Mouse (Mus musculus) CD4-positive, CD25-positive, alpha-beta regulatory T cell, adult 4 months (primary cell): Measurements from ENCODE around the gene Bptf. TPM values are rescaled to one million over a fixed set of nuclear protein-coding genes. Genes with fewer than 3 reads are reported as not detected.
"Not testable (repeated sequence)": the region's sequence is repeated elsewhere in the genome, so short reads cannot be mapped to it uniquely, and the experiment has no call there.

Experiments used
- ATAC-seq: one replicate; pipeline ENCODE4 v1.8.0; 2017
- polyA plus RNA-seq, 2 experiments: library from polyadenylated mRNA; unstranded; fragments of 100-300 nt; shearing (Covaris generic); gene quantifications; one replicate each; pipeline ENCODE4 v1.2.1; 2017

The Bptf gene
- polyA plus RNA-seq, 2 experiments from 2014 or later: 78.0 to 83.2 TPM

GRCm38 (mm10) chr11:107016893-107017292 is 115.0 kb downstream of the Bptf start:
- ATAC-seq: no peak

GRCm38 (mm10) chr11:107015535-107016187 is 116.3 kb downstream of the Bptf start:
- ATAC-seq: not testable (repeated sequence)

- no peak for ATAC-seq
Observed at GRCm38 (mm10) chr11:107014597-107015309, 117.2 kb downstream of the Bptf start.

GRCm38 (mm10) chr11:107014020-107014585 is 117.8 kb downstream of the Bptf start:
- ATAC-seq: no peak

- ATAC-seq: peak; percentile 90
Observed at GRCm38 (mm10) chr11:107012324-107013017, 119.5 kb downstream of the Bptf start.

- ATAC-seq: peak; percentile 53
Observed at GRCm38 (mm10) chr11:107011669-107012323, 120.1 kb downstream of the Bptf start.

DNA sequence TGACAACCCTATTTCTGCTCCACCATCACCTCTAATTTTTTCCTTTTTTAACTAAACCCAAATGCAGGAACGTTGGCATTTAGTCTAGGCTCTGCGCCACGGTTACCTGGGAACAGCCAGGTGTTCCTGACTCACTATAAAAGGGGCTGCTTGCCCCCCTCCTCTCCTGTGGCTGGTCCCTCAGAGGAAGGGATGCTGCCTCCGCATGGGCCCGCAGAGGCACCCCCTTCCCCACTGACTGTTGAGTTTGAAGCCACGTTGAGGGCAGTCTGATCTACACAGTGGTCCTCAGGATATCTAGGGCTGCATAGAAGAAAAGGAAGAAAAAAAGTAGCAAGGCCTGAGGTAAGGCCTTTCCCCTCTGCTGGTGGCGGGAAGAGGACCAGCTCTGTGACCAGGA is 120.8 kb downstream of the Bptf start:
- ATAC-seq: no peak

DNA sequence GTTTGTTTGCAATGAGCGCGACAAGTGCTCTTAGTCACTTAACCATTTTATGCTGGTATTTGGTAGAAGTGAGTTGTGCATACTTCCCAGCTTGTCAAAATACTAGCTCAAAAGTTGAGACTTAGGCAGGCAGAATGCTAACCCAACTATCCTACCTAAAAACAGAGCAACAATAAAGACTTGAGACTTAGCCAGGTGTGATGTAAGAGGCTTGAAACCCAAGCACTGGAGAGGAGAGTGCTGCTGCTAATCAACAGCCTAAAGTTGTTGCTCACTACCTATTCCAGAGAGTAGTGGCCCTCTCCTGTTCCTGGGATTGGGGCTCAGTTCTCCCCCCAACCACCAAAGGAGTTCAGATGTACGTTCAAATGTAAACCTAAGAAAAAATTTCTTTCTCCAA is 121.5 kb downstream of the Bptf start:
- ATAC-seq: no peak

GRCm38 (mm10) chr11:107005538-107005937 is 126.4 kb downstream of the Bptf start:
- ATAC-seq: no peak

GRCm38 (mm10) chr11:107001760-107002675 is 129.9 kb downstream of the Bptf start:
- ATAC-seq: no peak

- no peak for ATAC-seq
Observed at GRCm38 (mm10) chr11:106999949-107000513, 131.9 kb downstream of the Bptf start.

GRCm38 (mm10) chr11:106999151-106999948 is 132.6 kb downstream of the Bptf start, which contains the start of gene Kpna2:
Gene Kpna2, minus strand, starts transcription at chr11:106999541.
- peak; percentile 94 for ATAC-seq

DNA sequence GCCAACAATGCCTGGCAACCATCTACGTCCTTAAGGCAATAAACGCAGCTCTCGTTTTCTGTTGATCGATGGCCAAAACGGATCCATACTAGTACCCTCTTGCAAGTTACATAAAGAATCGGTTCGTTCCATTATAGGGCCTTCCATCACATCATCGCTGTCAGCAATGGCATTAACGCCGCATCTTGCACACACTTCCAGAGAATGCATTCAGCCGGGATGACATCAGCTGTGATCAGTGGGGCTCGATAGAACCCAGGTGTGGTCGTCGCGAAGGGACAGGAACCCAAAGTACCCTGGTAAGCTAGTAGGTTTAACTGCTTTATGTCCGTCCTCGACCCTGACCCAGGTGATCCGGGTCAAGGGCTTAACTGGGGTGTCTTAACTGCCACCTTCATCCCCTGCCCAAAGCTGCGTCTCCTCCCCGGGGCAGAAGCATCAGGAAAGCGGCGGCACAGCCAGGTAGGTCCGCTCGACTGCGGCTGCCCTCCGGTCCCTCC is 133.2 kb downstream of the Bptf start:
- ATAC-seq: peak; percentile 18

DNA sequence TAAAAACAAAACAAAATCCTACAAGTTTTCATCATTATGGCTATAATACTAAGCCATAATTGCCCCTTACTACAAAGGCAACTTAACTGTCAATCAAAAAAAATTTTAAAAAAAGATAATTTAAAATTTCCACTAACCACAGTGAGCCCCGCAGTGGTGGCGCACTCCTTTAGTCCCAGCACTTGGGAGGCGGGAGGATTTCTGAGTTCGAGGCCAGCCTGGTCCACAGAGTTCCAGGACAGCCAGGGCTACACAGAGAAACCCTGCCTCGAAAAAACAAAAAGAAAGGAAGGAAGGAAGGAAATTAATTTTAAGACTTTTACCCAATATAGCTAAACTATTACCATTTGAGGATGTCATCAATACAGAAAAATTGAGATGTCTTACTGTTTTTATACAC is 134.0 kb downstream of the Bptf start:
- ATAC-seq: no peak

DNA sequence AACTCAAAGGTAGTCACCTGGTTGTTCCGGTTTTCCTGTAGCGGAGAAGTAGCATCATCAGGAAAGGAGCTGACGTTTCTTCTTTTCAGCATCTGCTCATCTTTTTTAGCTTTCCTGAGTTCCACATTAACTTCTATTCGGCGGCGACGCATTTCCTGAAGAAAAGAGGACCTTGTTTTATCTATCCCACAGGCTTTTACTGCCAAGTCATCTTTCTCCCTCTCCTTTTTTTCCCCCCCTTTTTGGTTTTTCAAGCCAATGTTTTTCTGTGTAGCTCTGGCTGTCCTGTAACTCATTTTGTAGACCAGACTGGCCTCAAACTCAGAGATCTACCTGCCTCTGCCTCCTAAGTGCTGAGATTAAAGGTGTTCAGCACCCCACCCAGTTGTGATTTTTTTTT is 135.4 kb downstream of the Bptf start:
- ATAC-seq: not testable (repeated sequence)

DNA sequence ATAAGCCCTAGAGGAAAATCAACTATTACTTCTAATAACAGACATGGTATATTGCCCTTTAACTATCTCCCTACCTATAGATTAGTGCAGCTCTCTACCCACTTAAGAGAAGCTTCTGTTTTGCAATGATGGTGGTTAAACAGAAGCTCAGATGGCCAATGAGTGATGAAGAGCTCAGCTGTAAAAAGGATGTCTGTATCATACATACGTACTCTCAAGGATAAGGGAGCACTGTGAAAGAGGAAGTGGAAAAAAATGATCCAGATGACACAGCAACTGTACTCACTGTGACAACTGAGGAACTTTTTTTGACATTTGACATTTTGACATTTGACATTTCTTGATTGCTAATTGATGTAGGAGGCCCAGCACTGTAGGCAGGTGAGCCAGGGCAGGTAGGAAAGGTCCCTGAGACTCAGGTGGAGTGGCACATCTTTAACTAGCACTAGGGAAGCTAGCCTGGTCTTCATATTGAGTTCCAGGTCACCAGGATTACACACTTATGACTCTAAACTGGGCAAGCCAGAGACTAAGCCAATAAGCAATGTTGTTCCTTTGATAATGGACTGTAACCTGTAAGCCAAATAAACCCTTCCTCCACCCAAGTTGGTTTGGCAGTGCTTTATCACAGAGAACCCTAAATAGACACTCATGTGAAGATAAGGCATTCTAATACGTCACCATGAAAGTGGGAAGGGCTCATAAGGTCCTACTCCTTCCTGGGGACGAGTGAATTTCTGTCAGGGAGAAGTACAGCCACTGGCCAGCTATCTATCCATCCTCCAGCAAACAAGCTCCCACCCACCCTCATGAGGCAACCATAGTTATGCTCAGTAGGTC is 137.5 kb downstream of the Bptf start:
- ATAC-seq: no peak

- ATAC-seq: no peak
Observed at GRCm38 (mm10) chr11:106987384-106987783, 144.5 kb downstream of the Bptf start.

GRCm38 (mm10) chr11:106985979-106986604 is 145.8 kb downstream of the Bptf start:
- not testable (repeated sequence) for ATAC-seq
